Mouse (Mus musculus) left cerebral cortex, postnatal 14 days (tissue): ENCODE measurements around the gene Trim30b. TPM values are rescaled to one million over a fixed set of nuclear protein-coding genes. Genes with fewer than 3 reads are reported as not detected.

Experiments
- total RNA-seq, 2 experiments: library from RNA; stranded (reverse); gene quantifications; 2 replicates each; pipeline ENCODE4 v1.2.3; 2021

Gene Trim30b
- total RNA-seq, 2 experiments from 2014 or later: not detected

Other genes with a start within 250 kb of the Trim30b start
- gene Ubqln5, start 240.1 kb downstream of the Trim30b start, total RNA-seq: not detected
- gene Olfr643, start 232.5 kb downstream of the Trim30b start, total RNA-seq: not detected
- gene Ubqln3, start 226.6 kb downstream of the Trim30b start, total RNA-seq: not detected
- not detected for gene Ubqlnl, start 219.3 kb downstream of the Trim30b start, total RNA-seq
- not detected for gene Olfm5, start 205.1 kb downstream of the Trim30b start, total RNA-seq
- under 1 TPM; 0.30 to 0.40 TPM for gene Olfr648, start 186.5 kb downstream of the Trim30b start, total RNA-seq
- not detected for gene Olfr649, start 173.9 kb downstream of the Trim30b start, total RNA-seq
- gene Trim6, start 151.1 kb downstream of the Trim30b start, total RNA-seq: under 1 TPM; 0.13 to 0.15 TPM
- gene Trim34a, start 125.4 kb downstream of the Trim30b start, total RNA-seq: under 1 TPM; 0.68 to 0.72 TPM
- gene Trim5, start 81.8 kb downstream of the Trim30b start, total RNA-seq: under 1 TPM; 0.38 to 0.55 TPM
- gene Trim12a, start 54.4 kb downstream of the Trim30b start, total RNA-seq: 1 to 10 TPM; 1.4 to 2.2 TPM
- gene Trim34b, start 40.4 kb downstream of the Trim30b start, total RNA-seq: under 1 TPM in 1 of 2 experiments, not detected in 1; 0.26 TPM
- 1 to 10 TPM; 1.1 to 1.2 TPM for gene Trim12c, start 16.5 kb downstream of the Trim30b start, total RNA-seq
- not detected for gene Trim30c, start 31.0 kb upstream of the Trim30b start, total RNA-seq
- gene Trim30a, start 95.3 kb upstream of the Trim30b start, total RNA-seq: under 1 TPM; 0.57 to 0.70 TPM
- under 1 TPM; 0.21 to 0.55 TPM for gene Trim30d, start 138.0 kb upstream of the Trim30b start, total RNA-seq
- not detected for gene Olfr651, start 180.2 kb upstream of the Trim30b start, total RNA-seq
- gene Olfr652, start 191.0 kb upstream of the Trim30b start, total RNA-seq: not detected
- not detected for gene Olfr653, start 207.4 kb upstream of the Trim30b start, total RNA-seq
- not detected for gene Olfr654, start 217.1 kb upstream of the Trim30b start, total RNA-seq
- gene Olfr655, start 231.9 kb upstream of the Trim30b start, total RNA-seq: not detected
- gene Olfr656, start 244.1 kb upstream of the Trim30b start, total RNA-seq: not detected